Mouse (Mus musculus): ENCODE results near the gene Bfar. TPM values are rescaled to one million over a fixed set of nuclear protein-coding genes. Genes with fewer than 3 reads are reported as not detected.
"Not testable (repeated sequence)": the region's sequence is repeated elsewhere in the genome, so short reads cannot be mapped to it uniquely, and the experiment has no call there.

The Bfar gene
- polyA plus RNA-seq, 1 experiment from 2014 or later = 46.3 TPM

- H3K27me3 ChIP-seq (replicated peaks) = no peaks in the 10 kb centered on the region
- 71% methylated on average over 4 of the region's 4 CpGs for WGBS
- no peaks in the 10 kb centered on the region for H3K9me3 ChIP-seq
- ATAC-seq (ENCODE audit: insufficient read depth, low FRiP score, low read depth) = peak; percentile 84
- peak overlapping the region; percentile 19; the same call in 1 of the 2 replicates for H3K4me3 ChIP-seq (replicated peaks)
- H3K27ac ChIP-seq = peak overlapping the region; percentile 54; the same call in 1 of the 2 replicates
- no peak overlapping the region for H3K4me2 ChIP-seq
- no peaks in the 10 kb centered on the region for H3K36me3 ChIP-seq
- no peak overlapping the region for H3K9ac ChIP-seq
- H3K4me1 ChIP-seq = peaks cover 11% of the 10 kb centered on the region; the same call in 1 of the 2 replicates
Observed at GRCm38 (mm10) chr16:13729428-13729827, 57.8 kb downstream of the Bfar start.

- peak within 1 kb of the TSS; percentile 19 for H3K4me3 ChIP-seq (replicated peaks)
- H3K27ac ChIP-seq = peak within 1 kb of the TSS; percentile 54; the same call in 1 of the 2 replicates
- ATAC-seq (ENCODE audit: insufficient read depth, low FRiP score, low read depth) = 0 out of 2 replicates have a peak, but pooled peaks have one; percentile 24
- H3K9me3 ChIP-seq = no peaks in the 10 kb centered on the region
- no peaks in the 10 kb centered on the region for H3K27me3 ChIP-seq (replicated peaks)
- H3K4me2 ChIP-seq = peak within 1 kb of the TSS; percentile 44
- peaks cover 11% of the 10 kb centered on the region; the same call in 1 of the 2 replicates for H3K4me1 ChIP-seq
- WGBS = 10% methylated on average over 26 of the region's 26 CpGs
- no peaks in the 10 kb centered on the region for H3K36me3 ChIP-seq
- H3K9ac ChIP-seq = no peak within 1 kb of the TSS
Observed at GRCm38 (mm10) chr16:13730285-13731255, 58.9 kb downstream of the Bfar start, which contains the start of gene Pla2g10. Gene Pla2g10, minus strand, starts transcription at chr16:13730983.

DNA sequence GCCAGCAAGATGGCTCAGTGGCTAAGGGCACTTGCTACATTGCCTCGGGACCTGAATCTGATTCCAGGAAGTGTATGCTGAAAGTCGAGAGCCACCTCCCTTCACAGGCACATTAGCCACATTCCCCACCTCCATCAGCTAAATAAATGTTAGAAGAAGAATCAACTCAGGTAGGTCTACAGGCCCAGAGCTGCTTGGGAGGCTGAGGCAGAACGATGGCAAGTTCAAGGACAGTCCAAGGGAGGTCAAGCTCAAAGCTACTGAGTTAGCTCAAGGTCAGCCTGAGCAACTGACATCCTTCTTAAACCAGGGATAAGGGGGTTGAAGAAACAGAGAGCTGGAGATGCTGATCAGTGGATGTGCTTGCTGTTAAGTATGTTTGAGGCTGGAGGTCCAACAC lies 61.1 kb downstream of the Bfar start:
- Histone ChIP-seq H3K9me3 (no peaks in the 10 kb centered on the region), H3K27ac (no peak overlapping the region), H3K36me3 (no peaks in the 10 kb centered on the region), H3K4me3 (replicated peaks) (no peak overlapping the region), H3K4me1 (peaks cover 9% of the 10 kb centered on the region; the same call in 1 of the 2 replicates), H3K4me2 (no peak overlapping the region), H3K9ac (no peak overlapping the region), H3K27me3 (replicated peaks) (no peaks in the 10 kb centered on the region)
- WGBS = 74% methylated on average over 3 of the region's 3 CpGs
- ATAC-seq (ENCODE audit: insufficient read depth, low FRiP score, low read depth) = no peak

GRCm38 (mm10) chr16:13733518-13734137 lies 62.0 kb downstream of the Bfar start:
- Histone ChIP-seq H3K4me1 (0 out of 2 replicates have a peak, but pooled peaks cover 9% of the 10 kb centered on the region), H3K36me3 (no peaks in the 10 kb centered on the region), H3K4me3 (replicated peaks) (no peak overlapping the region), H3K9me3 (no peaks in the 10 kb centered on the region), H3K9ac (no peak overlapping the region), H3K27me3 (replicated peaks) (no peaks in the 10 kb centered on the region), H3K4me2 (no peak overlapping the region), H3K27ac (no peak overlapping the region)
- WGBS = 18% methylated on average over 9 of the region's 9 CpGs
- no peak for ATAC-seq (ENCODE audit: insufficient read depth, low FRiP score, low read depth)

DNA sequence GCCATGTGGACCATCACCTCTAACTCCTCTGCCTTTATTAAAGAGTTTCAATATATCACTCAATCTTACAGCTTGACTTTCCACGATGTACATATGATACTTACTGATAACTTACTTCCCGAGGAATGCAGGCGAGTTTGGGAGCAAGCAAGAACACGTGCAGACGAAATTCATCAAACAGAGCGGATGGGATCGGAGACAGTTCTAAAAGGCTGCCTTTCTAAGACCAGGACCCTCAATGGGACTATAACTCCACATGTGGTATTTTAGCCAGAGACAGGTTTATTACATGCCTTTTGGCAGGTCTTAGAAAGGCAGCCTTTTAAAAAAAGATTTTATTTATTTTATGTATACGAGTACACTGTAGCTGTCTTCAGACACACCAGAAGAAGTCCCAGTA lies 64.3 kb downstream of the Bfar start:
- no peaks in the 10 kb centered on the region for H3K36me3 ChIP-seq
- no peaks in the 10 kb centered on the region for H3K27me3 ChIP-seq (replicated peaks)
- ATAC-seq (ENCODE audit: insufficient read depth, low FRiP score, low read depth) = no peak
- H3K4me3 ChIP-seq (replicated peaks) = no peak overlapping the region
- WGBS = 68% methylated on average over 8 of the region's 8 CpGs
- no peak overlapping the region for H3K4me2 ChIP-seq
- H3K4me1 ChIP-seq = no peaks in the 10 kb centered on the region
- H3K9ac ChIP-seq = no peak overlapping the region
- no peak overlapping the region for H3K27ac ChIP-seq
- no peaks in the 10 kb centered on the region for H3K9me3 ChIP-seq

DNA sequence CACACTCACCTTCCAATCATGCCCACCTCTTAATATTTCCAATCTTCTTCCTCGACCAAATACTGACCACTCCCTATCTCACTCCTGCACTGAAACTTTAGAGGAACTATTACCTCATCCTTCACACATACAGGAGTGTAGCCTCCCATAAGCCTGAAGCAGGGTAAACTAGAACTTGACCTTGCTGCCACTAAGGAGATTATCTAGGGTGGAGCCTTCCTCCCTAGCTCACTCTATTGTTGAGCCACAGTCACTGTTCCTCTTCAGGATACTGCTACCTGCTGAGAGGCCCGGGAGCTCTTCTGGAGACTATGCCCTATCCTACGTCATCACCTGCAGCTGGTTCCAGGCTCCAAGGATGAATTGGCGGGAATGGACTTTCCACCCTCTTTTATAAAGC lies 67.4 kb downstream of the Bfar start:
- not testable (repeated sequence) for H3K9ac ChIP-seq; H3K4me3 ChIP-seq (replicated peaks); H3K4me2 ChIP-seq; ATAC-seq (ENCODE audit: insufficient read depth, low FRiP score, low read depth); H3K27ac ChIP-seq; H3K36me3 ChIP-seq; H3K27me3 ChIP-seq (replicated peaks); H3K9me3 ChIP-seq; H3K4me1 ChIP-seq
- 71% methylated on average over 4 of the region's 4 CpGs for WGBS

GRCm38 (mm10) chr16:13740844-13741243 lies 69.2 kb downstream of the Bfar start:
- WGBS = 66% methylated on average over 2 of the region's 2 CpGs
- Histone ChIP-seq H3K36me3 (no peaks in the 10 kb centered on the region), H3K9ac (no peak overlapping the region), H3K27ac (no peak overlapping the region), H3K4me1 (no peaks in the 10 kb centered on the region), H3K27me3 (replicated peaks) (no peaks in the 10 kb centered on the region), H3K4me2 (no peak overlapping the region), H3K9me3 (no peaks in the 10 kb centered on the region), H3K4me3 (replicated peaks) (no peak overlapping the region)
- no peak for ATAC-seq (ENCODE audit: insufficient read depth, low FRiP score, low read depth)

DNA sequence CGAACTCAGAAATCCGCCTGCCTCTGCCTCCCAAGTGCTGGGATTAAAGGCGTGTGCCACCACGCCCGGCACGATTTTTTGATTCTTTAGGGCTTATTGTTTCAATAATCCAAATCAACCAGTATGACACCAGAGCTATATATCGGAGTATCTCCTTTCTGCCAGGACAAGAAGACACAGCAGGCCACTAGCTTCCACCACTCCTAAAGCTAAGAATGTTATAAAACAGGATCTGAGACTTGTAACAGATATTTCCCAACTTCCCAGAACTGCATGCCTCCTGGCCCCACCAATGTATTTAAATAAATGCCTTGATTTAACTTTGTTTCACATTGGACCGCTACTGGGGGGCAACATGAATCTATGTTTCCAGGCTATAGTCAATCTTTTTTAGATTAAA lies 76.0 kb downstream of the Bfar start:
- ATAC-seq (ENCODE audit: insufficient read depth, low FRiP score, low read depth) = no peak
- Histone ChIP-seq H3K9me3 (no peaks in the 10 kb centered on the region), H3K4me2 (no peak overlapping the region), H3K9ac (no peak overlapping the region), H3K27ac (no peak overlapping the region), H3K4me3 (replicated peaks) (no peak overlapping the region), H3K36me3 (no peaks in the 10 kb centered on the region), H3K27me3 (replicated peaks) (no peaks in the 10 kb centered on the region), H3K4me1 (no peaks in the 10 kb centered on the region)
- WGBS = 86% methylated on average over 8 of the region's 8 CpGs

- WGBS = 65% methylated on average over 3 of the region's 3 CpGs
- no peak for ATAC-seq (ENCODE audit: insufficient read depth, low FRiP score, low read depth)
- H3K9ac ChIP-seq = no peak overlapping the region
- H3K36me3 ChIP-seq = no peaks in the 10 kb centered on the region
- H3K4me3 ChIP-seq (replicated peaks) = no peak overlapping the region
- H3K27me3 ChIP-seq (replicated peaks) = no peaks in the 10 kb centered on the region
- no peaks in the 10 kb centered on the region for H3K9me3 ChIP-seq
- H3K27ac ChIP-seq = no peak overlapping the region
- H3K4me2 ChIP-seq = no peak overlapping the region
- no peaks in the 10 kb centered on the region for H3K4me1 ChIP-seq
Observed at GRCm38 (mm10) chr16:13748124-13748523, 76.5 kb downstream of the Bfar start.

DNA sequence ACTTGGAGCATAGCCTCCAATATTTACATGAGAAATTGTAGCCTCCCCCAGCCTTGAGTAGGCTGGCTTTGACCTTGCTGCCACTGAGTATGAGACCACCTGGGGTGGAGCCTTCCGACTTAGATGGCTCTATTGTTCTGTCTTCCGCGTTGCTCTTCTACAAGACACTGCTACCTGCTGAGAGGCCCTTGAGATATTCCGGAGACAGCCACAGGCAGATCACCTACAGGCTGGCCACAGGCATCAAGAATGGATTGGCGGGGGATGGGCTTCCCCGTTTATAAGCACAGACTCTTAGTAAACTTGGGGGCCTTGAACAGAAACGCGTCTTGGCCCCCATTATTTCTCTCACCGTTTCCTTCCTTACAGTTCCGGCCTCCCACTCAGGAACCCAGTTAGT lies 77.2 kb downstream of the Bfar start:
- not testable (repeated sequence) for H3K9me3 ChIP-seq; H3K4me3 ChIP-seq (replicated peaks); H3K27ac ChIP-seq; H3K4me1 ChIP-seq; H3K9ac ChIP-seq; ATAC-seq (ENCODE audit: insufficient read depth, low FRiP score, low read depth); H3K36me3 ChIP-seq; H3K27me3 ChIP-seq (replicated peaks); H3K4me2 ChIP-seq
- 32% methylated on average over 10 of the region's 10 CpGs for WGBS

GRCm38 (mm10) chr16:13749306-13749705 lies 77.6 kb downstream of the Bfar start:
- Histone ChIP-seq H3K4me2 (no peak overlapping the region), H3K27ac (no peak overlapping the region), H3K9ac (no peak overlapping the region), H3K4me3 (replicated peaks) (no peak overlapping the region), H3K9me3 (no peaks in the 10 kb centered on the region), H3K4me1 (no peaks in the 10 kb centered on the region), H3K36me3 (no peaks in the 10 kb centered on the region), H3K27me3 (replicated peaks) (no peaks in the 10 kb centered on the region)
- no peak for ATAC-seq (ENCODE audit: insufficient read depth, low FRiP score, low read depth)
- WGBS = 67% methylated on average over 5 of the region's 5 CpGs

DNA sequence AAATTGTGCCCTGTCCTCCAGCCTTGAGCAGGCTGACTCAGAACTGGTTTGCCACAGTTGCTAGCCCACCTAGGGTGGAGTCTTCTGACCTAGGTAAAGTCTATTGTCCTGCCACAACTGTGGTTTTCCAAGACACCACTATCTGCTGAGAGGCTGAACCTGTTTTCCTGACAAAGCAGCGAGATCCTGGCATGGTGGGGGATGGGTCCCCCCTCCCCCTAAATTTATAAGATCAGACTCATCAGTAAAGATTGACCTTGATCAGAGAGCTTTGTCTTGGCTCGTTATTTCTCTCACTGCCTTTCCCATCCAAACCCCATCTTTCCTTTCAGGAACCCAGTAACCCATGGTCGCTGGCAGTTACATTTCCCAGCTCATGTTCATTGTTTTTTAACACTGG lies 78.3 kb downstream of the Bfar start:
- Histone ChIP-seq H3K27me3 (replicated peaks) (no peaks in the 10 kb centered on the region), H3K9ac (no peak overlapping the region), H3K9me3 (no peaks in the 10 kb centered on the region), H3K4me3 (replicated peaks) (no peak overlapping the region), H3K4me1 (peaks cover 3% of the 10 kb centered on the region; the same call in 1 of the 2 replicates), H3K36me3 (no peaks in the 10 kb centered on the region), H3K27ac (no peak overlapping the region), H3K4me2 (no peak overlapping the region)
- 59% methylated on average over 3 of the region's 3 CpGs for WGBS
- ATAC-seq (ENCODE audit: insufficient read depth, low FRiP score, low read depth) = no peak

Measured in stomach, embryonic 15.5 days (tissue).